Mouse (Mus musculus) heart, adult 8-10 months (tissue): Measurements from ENCODE around the gene Lsg1. TPM values are rescaled to one million over a fixed set of nuclear protein-coding genes. Genes with fewer than 3 reads are reported as not detected.

Experiments
- DNase-seq: peaks from one replicate; pipeline ENCODE4 v3.0.0; 2022; ENCODE audit warnings: low spot score
- total RNA-seq, 4 experiments: library from RNA; stranded (reverse); gene quantifications; 2 replicates each; pipeline ENCODE4 v1.2.4; 2022

Lsg1 gene
- total RNA-seq, 4 experiments from 2014 or later, result 15.3 to 21.1 (median 19.7) TPM

DNA sequence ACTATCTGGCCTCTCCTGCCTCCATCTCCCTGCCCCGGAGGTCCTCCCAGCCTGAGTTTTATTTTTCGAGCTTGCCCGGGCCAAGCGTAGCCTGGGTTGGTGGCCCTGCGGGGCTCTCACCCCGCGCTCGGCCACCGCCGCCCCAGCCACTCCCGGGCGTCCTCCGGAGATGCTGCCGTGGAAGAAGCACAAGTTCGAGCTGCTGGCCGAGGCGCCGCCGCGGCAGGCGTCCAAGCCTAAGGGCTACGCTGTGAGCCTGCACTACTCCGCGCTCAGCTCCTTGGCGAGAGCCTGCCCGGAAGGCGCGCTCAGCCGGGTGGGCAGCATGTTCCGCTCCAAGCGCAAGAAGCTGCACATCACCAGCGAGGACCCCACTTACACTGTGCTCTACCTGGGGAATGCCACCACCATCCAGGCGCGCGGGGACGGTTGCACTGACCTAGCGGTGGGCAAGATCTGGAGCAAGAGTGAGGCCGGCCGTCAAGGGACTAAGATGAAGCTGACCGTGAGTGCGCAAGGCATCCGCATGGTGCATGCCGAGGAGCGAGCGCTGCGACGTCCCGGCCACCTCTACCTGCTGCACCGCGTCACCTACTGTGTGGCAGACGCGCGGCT is 13.1 kb upstream of the Lsg1 start:
- DNase-seq, result no peak

DNA sequence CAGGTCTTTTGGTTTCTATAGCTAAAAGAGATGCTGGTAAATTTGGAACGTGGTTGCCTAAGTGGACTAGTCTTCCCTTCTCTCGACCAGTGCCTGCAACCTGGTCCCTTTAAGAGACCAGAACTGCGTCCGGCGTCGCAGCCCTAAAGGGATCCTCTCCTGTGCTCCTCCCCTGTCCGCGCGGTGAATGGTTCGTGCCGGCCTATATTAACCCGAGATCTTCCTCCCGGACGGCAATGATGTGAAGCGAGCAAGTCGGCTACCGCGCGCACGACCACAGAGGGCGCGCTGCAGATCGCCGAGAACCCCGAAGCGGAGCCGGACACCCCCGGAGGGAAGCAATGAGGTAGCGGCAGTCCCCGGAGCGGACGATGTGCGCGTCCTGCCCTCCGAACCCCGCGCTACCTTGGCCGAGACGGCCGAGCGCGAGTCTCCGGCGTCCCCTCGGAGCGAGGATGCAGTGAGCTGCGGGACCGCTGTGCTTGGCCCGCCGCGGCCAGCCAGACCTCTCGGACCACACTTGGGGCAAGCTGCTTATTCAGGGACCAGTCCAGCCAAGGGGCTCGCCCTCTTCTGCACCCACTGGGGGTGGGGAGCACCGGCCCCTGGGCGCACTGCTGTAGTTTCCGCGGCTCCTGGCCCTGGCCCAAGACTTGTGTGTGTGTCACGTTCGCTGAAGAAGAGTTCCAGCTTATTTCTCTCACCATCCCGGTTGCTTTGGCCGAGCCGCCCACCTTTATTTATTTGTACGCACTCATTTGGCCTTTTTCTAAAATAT is 12.3 kb upstream of the Lsg1 start, which contains the start of gene Fam43a:
TSS of gene Fam43a (plus strand) at position 233 of the 778 bp plus-strand sequence.
- DNase-seq, result peak; percentile 97

DNA sequence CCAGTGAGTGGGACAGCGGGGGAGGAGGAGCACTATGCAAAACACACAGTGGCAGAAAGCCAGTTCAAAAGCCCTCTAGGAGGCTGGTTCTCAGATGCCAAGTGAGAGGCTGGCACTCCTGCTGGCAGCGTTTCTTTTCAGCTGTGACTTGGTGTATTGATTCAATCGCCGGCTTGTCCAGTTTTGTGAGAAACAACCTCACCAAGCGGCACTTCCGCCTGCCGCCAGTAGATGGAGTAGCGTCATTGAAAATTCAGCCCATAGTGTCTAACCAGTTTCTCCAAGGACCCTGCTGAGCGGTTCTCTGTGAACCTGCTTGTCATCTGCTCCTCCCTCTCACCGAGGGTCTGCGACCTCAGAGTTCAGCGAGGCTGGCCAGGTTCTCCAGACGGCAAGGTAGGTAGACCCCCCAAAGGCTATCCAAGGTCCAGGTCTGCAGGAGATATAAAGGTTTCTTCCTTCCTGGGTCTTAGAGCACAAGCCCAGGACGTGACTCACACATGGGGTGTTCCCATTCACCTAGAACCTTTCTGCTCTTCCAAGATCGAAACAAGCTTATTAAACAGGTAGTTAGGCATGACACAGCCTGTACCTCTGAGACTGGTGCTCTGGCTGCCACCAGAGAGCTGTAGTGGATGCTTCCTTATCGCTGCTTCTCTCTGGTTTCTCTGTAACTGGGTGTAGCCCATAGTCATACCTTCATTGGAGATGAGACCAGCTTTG is 9.7 kb upstream of the Lsg1 start:
- peak; percentile 91 for DNase-seq

DNA sequence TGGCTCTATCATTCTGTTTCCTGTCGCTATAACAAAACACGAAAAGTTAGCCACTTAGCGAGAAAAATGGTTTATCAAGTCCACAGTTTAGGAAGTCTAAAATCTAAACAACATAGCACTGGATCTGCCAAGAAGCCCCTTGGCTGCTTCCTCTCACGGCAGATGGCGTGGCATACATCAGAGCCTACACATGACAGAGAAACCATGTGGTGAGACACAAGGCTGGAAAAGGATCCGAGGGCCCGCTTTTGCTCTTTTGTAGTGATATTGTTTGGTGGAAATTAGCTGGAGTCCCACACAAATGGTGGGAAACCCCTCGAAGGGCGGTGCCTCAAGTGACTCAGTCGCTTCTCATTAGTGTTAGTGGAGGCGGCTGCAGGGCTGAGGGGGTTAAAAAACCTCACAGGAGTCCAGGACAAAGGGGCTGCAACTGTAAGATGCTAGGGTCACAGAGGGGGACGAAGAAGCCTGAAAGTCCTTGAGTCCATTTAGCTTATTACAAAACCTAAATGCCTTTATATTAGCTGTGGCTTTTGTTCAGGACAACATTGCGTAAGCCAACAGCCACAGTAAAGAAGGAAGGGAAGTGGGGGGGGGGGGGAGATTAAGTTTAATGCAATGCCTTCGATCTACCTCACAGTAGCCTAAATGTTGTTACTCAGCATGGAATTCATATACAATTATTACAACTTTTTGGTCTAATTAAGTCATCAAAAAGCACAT is 8.6 kb upstream of the Lsg1 start:
- DNase-seq, result no peak

DNA sequence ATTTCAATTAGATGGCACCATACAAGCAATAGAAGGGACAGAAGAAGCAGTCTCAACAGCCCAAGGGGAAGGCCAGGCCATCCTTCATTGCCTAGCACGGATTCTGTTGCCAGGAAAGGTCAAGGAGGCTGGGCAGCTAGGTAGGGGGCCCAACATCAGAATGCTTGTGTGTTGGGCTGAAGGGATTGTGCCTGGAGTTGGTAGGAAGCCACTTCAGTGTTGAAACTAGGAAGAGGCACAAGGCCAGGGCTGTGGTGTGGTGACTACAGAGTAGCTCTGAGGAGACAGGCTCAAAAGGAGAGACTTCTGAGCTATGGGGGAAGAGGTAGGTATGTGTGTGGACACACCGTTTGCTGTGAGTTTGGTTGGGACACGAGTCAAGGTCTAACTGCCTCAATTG is 8.0 kb upstream of the Lsg1 start:
- no peak for DNase-seq

DNA sequence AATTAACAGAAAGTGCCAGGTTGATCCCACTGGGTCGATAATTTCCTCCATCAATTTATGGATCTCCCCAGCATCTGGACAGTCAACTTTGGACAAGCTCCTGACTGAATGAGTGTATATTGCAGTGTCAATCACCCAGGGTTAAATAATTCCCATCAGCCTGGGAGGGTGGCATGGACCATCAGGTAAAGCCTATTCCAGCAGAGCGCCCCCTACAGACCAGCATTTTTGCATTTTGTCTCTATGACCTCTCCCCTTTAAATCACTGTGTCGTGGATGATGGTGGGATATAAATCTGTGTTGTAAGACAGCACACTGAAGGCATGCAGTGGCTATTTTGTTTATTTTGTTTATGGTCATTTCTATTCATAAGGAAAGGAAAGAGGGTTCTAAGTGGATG is 4.6 kb upstream of the Lsg1 start:
- DNase-seq, result no peak

DNA sequence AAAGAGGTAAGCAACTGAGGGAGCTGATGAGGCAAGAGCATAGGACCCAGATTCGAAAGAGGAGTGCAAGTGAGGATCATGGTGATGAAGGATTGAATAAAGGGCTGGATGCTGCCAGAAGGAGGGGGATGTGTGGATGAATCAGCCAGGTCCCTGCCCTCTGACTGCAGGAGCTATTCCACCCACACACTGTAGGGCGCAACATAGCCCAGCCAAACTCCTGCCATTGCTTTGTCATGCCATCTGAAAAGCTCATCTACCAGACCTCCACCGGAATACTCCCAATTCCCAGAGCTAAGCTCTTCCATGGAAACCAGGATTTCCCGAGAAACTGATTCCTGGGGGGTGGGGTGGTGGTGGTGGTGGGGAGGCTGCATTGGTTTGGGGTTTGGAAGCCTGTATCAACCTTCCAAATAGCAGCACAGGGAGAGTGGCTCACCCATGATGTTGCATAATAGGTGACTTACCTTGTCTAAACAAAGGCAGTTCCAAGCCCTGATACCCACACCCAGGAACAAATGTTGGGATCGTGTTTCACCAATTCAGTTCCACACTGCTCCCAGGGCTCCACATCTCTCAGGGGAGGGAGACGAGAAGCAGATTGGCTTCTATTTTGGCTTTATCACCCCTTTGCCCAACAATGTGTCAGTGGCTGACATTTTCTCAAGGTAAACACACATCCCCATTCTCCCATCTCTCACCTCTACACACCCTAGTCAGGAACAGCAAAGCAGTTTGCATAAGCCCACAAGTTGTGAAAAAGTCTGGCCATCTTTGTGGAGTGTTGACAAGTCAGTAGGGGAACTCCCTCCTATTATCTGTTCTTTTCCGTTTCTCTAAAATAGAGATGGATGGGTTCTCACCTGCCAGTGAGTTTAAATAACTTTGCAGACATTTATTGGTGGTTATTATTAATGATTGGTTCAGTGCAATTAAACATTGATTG is 3.1 kb upstream of the Lsg1 start:
- DNase-seq, result no peak

DNA sequence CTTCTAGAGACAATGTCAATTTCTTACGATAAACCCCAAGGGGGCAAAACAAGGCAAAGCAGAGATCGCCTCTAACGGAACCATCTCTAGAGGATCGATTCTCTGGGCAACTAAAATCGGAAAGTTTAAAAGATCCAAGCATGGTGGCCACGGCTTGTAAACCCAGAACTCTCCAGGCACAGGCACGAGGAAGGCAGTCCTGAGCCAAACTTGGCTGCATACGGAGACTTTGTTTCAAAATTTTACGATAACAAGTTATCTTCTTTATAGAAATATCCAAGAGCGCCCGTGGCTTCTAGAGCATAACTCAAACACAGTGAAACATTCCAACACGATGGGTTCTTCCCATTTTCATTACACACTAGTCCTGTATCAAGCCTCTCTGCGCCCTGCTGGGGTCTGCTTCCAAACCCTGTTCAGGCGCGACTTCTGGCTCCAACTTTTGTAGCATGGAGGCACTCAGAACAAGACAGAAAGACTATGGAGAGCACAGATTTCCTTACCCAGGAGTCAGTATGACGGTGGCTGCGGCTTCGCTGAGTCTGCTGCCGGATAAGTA is 378 bp downstream of the Lsg1 start:
- no peak for DNase-seq

DNA sequence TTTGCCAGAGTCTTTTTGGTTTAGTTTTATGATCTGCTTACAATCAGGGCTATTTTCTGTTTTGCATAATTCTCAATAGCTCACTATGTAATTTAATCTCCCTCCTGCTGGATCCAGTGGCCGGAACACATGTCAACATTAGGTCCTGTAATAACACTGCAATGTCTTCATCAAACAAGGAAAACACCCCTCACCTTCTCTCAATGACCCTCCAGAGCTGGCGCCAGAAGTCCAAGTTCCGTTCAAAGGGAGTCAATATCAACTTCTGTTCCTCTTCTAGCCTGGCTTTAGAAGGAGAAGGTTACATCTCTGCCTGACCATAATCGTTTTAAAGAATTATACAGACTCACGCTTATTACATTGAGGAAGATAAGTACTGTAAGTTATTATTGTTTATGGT is 6.6 kb downstream of the Lsg1 start:
- no peak for DNase-seq

DNA sequence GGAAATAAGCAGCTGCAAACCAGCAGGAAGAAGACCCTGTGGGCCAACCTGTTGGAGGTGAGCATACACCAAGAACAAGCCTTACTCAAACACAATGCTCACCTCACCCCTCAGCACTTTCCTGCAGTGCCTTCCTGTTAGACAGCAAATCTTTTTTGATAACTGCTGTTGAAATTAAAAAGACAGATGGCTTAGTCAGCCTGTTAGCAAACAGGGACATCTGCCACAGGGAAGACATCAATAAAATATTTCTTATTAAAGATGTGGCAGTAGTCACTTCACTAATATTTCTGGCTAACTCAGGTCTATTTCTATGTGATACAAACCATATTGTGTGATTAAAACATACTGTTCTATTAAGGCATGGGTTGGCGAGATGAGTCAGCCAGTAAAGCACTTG is 11.0 kb downstream of the Lsg1 start:
- DNase-seq, result no peak

DNA sequence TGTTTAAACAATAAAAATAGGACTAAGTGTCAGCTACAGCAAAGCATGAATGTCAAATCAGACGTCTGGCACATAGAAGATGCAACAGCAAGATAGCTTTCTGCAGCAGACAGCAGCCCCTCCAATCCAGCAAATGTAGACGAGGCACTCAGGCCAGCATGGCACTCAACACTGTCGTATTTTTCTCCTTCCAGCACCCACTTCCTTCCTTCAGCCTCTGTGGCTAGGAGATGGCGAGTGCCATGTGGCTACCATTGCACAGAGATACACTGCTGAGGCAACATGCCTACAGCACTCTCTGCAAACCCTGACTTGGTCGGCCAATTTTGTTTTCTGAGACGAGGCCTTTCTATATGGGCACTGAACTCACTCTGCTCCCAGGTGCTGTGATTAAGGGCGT is 11.6 kb downstream of the Lsg1 start:
- no peak for DNase-seq

DNA sequence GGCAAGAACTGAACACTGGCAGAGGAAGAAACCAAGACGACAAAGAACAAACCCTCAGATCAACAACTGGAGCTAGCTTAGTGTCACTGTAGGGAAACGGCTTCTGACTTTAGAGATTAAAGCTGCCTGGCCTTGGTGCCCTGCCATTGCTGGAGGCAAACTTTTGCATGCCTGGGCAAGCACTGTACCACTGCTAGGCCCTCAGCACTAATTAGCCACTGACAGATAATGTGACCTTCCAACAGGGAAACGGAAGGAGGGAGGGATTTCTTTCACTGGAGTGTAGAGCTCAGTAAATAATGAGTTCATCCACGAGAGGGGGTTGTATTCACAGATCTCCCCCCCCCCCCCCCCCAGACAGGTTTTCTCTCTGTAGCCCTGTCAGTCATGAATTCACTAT is 15.2 kb downstream of the Lsg1 start:
- no peak for DNase-seq

DNA sequence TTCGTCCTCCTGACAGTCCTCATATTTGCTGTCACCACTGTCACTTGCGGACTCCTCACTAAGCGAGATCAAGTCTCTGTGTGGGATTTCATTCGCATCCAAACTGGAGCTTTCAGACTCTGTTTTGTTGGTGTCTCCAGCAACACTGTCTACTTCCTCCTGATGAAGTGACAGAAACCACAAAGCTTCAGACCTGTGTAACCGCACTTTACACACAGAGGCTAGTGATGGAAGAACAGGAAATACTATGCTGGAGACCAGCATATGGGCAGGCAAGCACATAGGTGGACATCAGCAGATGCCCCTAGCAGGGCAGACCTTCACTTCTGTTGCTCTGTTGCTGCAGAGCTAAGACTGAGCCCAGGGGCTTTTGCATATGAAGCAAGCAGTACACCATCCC is 16.0 kb downstream of the Lsg1 start:
- DNase-seq, result no peak

DNA sequence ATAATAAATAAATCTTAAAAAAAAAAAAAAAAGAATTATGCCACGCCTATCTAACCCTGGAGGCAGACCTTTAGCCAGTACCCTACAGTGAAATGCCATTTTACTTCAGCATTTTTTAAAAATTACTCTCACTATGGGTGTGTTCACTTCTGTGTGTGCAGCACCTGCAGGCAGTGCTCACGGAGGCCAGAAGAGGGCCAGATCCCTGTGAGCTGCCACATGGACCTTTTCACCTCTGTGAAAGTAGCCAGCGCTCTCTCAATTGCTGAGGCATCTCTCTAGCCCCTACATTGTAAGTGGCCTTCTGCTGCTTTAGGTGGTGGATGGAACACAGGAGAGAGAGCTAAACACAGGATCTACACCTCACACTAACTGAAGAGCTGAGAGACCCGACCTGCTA is 17.2 kb downstream of the Lsg1 start:
- no peak for DNase-seq

DNA sequence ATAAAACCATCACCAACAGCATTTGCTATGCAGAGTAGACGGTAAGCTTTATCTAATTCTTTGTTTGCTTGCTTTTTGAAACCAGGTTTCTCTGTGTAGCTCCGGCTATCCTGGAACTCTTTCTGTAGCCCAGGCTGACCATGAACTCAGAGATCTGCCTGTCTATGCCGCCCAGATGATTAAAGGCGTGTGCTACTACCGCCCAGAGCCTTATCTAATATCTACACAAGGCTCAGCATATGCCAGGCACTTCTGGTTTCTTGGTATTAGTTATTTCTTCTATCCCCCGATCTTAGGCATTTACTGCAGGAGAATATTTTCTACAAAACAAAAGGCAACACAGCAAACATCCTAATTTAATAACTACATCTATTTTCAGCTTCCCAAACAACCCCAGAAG is 21.8 kb downstream of the Lsg1 start:
- DNase-seq, result no peak

DNA sequence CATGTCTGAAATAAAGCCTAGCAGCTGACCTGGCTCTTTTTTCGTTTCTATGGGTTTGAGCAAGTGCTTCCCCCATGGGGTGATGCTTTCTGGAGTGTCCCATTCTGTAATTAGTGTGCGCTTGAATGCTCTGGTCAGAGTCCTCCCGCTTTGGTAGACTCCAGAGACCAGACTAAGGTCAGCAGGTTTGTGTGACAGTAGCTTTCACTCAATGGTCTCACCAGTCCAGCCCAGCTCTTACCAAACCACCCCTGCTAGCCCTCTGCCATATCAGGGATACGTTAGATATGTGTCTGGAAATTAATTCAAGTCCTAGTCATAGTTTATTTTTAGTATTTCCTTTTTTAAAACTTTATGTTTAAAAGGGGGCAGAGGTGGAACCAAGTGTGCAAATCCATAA is 26.8 kb downstream of the Lsg1 start:
- DNase-seq, result no peak

DNA sequence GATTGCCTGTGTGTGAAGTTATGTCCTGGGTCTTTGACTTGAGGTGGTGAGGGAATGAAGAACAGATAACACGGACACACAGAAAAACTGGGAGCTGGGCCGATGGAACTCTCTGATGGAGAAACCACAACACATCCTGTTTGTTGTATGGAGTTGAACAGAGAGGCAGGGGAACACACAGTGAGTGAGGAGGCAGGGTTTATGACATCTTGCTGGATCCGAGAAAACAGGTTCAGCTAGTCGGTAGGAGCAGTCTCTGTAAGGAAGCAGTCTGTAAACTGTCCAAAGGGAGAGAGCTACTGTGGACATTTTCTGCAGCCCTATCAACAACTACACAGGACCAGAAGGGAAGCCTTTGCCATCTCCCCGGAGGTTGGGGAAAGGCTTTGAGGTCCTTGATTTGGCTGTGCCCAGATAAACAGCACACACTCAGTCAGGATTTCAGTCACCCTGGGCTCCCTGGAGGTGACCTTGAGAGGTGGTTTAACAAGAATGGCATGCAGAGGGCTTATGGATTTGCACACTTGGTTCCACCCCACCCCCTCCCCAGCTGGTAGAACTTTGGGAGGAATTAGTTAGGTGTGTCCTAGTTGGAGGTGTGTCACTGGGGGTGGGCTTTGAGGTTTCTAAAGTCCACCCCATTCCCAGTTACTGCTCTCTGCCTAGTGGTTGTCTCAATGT is 27.9 kb downstream of the Lsg1 start:
- DNase-seq, result no peak

DNA sequence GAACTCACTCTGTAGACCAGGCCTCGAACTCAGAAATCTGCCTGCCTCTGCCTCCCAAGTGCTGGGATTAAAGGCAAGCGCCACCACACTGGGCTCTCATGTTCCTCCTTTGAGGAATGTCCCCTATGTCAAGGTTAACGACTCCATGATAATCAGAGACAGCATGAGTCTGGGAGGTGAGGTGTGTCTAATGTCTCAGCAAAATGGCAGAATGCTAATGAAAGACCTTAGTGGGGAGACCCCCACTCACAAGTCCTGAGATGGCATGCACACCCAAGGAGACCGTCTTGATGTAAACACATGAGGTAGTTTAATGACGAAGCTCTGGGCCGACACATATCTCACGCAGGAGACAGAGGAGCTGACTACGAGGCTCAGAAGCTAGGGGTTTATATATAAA is 33.3 kb downstream of the Lsg1 start:
- no peak for DNase-seq

DNA sequence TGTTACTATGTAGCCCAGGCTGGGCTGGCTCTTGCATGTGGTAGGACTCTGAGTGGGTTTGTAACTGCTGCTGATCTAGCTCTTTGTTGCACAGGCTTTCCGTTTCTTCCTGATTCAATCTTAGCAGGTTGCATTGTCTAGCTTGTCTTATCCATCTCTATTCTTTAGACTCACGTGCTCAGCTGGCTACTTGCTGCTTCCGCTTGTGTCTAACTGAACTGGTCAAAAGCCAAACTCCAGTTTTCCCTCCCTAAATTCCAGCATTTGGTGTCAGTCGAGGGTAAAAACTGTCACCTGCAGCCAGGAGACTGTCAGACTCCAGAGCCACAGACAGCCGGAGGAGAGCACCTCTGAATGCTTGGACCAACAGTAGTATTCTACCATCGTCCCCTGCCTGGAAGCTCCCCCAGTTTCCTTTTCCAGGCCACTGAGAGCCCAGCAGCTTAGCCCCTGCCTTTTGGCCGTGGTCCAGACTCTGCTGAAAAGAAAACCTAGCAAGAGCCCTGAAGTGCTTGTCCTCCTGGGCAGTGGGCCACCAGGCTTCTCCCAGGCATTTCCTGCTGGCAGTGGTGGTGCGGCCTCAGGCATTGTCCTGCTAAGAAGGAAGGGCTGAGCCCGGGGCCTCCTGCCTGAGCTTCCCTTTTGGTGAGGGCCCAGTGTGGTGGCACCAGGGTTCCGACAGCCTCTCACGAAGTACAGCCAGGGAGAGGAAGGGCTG is 34.6 kb downstream of the Lsg1 start:
- peak; percentile 88 for DNase-seq
